Mouse (Mus musculus) spleen, adult 2 months (tissue): ENCODE measurements around the gene Hnrnph1. TPM values are rescaled to one million over a fixed set of nuclear protein-coding genes. Genes with fewer than 3 reads are reported as not detected.

Source experiments
- DNase-seq, 2 experiments: peaks; one replicate each; pipeline versions ENCODE4 v3.0.0 to v3.0.0-alpha.2; 2012 to 2021; ENCODE audit warnings: low spot score in 2 of 2, low read depth in 1 of 2
- H3K27ac ChIP-seq: fragments of 200-500 bp; 2 replicates; pipeline ENCODE4 v1.5.1; 2012; ENCODE audit warnings: low read length, inconsistent platforms; ENCODE audit not compliant: insufficient read depth
- H3K27me3 ChIP-seq: fragments of 200-500 bp; 2 replicates; pipeline ENCODE4 v1.6.1; 2012; ENCODE audit warnings: mild to moderate bottlenecking, moderate library complexity, low read length, inconsistent platforms; ENCODE audit not compliant: control insufficient read depth, insufficient read depth
- H3K36me3 ChIP-seq: fragments of 200-500 bp; 2 replicates; pipeline ENCODE4 v1.6.1; 2012; ENCODE audit warnings: mild to moderate bottlenecking, low read length, inconsistent platforms; ENCODE audit not compliant: control insufficient read depth, insufficient read depth
- H3K4me1 ChIP-seq: fragments of 200-500 bp; 2 replicates; pipeline ENCODE4 v1.6.1; 2011; ENCODE audit warnings: inconsistent platforms; ENCODE audit not compliant: control insufficient read depth, insufficient read depth, insufficient read length
- H3K4me3 ChIP-seq: fragments of 200-500 bp; 2 replicates; pipeline ENCODE4 v1.5.1; 2011; ENCODE audit warnings: mild to moderate bottlenecking, inconsistent platforms; ENCODE audit not compliant: insufficient read depth, insufficient read length; ENCODE audit errors: extremely low read depth
- CTCF ChIP-seq: fragments of 200-500 bp; IDR thresholded peaks from 2 replicates; pipeline ENCODE4 v1.5.1; 2011; ENCODE audit warnings: mild to moderate bottlenecking, inconsistent platforms; ENCODE audit not compliant: insufficient read depth, insufficient read length, insufficient replicate concordance; ENCODE audit errors: extremely low read depth
- POLR2A ChIP-seq: fragments of 200-500 bp; IDR thresholded peaks from 2 replicates; pipeline ENCODE4 v1.6.1; 2011; ENCODE audit warnings: low read depth, low read length, inconsistent platforms
- WGBS: fragments of 180-500 bp; shearing (Covaris S2); methylation state at CpG from one replicate; pipeline ENCODE4 v1.1.7; 2018; 5-methylcytosine and 5-hydroxymethylcytosine counted together
- polyA plus RNA-seq: library from polyadenylated mRNA; depleted of rRNA; stranded (reverse); fragments of >200 nt; gene quantifications from 2 replicates; pipeline ENCODE4 v1.2.3, GENCODE M21; 2012

The Hnrnph1 gene
- polyA plus RNA-seq, 1 experiment = 43.8 TPM

- Histone ChIP-seq H3K27me3 (no peaks in the 10 kb centered on the region), H3K36me3 (peaks cover 9% of the 10 kb centered on the region), H3K4me1 (peaks cover 15% of the 10 kb centered on the region), H3K4me3 (peak overlapping the region; percentile 83; the same call in 1 of the 2 replicates), H3K27ac (peak overlapping the region; percentile 96; the same call in 1 of the 2 replicates)
- WGBS = 34% methylated on average over 10 of the region's 10 CpGs
- DNase-seq = no peak
- TF ChIP-seq POLR2A = no peak
- TF ChIP-seq CTCF = no peak
Measured at GRCm38 (mm10) chr11:50376156-50376790, 517 bp upstream of the Hnrnph1 start.

DNA sequence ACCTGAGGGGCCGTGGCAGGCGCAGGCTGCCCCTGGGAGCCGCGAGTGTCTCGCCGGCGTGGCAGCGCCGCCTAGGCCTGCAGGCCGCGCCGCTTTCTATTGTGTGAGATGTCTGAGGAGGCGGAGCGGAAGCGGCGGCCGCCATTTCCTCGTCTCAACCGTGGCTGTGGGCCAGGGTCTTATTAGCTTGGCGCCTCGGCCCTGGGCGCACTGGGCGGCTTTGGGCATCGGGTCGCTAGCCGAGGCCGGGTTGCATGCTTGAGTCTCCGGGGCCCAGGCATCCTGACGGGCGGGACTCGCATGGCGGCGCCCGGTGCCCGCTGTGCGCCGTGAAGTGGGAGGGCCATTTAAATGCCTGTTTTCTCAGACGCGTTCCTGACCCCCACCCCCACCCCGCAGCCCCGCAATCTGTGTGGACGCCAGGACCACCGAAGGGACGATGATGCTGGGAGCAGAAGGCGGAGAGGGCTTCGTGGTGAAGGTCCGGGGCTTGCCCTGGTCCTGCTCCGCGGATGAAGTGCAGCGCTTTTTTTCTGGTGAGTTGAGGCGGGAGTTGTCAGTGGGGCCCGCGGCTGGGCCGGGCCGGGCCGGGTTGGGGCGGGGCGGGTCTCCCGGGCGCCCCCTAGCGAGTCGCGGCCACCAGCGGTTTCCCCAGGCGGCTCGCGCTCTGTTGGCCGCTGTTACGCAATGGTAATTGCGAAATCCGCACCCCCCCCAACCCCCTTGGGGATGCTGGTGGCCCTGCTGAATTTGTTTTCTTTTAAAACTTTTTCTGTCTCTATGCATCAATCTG lies 1.3 kb downstream of the Hnrnph1 start:
- peak overlapping the region; percentile 99 for H3K27ac ChIP-seq
- TF ChIP-seq POLR2A (no peak), CTCF (peak; percentile 56)
- peaks cover 12% of the 10 kb centered on the region for H3K4me1 ChIP-seq
- WGBS = under 1% methylated on average over 70 of the region's 71 CpGs
- peaks cover 20% of the 10 kb centered on the region for H3K36me3 ChIP-seq
- no peaks in the 10 kb centered on the region for H3K27me3 ChIP-seq
- DNase-seq = peak; percentile 76 to 81
- peak overlapping the region; percentile 86 for H3K4me3 ChIP-seq

DNA sequence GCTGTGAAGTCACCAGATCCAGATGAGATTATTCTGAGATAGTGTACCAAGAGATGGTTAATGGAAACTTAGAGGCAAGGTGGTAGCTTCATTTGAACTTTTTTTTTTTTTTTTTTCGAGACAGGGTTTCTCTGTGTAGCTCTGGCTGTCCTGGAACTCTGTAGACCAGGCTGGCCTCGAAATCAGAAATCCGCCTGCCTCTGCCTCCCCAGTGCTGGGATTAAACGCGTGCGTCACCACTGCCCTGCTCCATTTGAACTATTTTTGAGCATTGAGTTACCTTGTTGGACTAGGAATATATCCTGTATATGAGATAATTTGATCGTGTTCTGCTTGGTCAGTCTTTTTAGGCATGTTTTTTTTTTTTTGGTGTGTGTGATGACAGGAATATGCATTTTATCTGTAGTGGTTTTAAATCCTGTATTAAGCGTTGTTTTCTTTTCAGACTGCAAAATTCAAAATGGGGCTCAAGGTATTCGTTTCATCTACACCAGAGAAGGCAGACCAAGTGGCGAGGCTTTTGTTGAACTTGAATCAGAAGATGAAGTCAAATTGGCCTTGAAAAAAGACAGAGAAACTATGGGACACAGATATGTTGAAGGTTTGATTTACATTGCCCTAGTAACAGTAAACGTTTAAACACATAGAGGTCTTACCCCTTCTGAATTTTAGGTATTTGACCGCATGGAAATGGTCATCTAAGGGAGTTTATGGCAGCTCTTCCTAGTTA lies 2.4 kb downstream of the Hnrnph1 start:
- 43% methylated on average over 12 of the region's 12 CpGs for WGBS
- peaks cover 24% of the 10 kb centered on the region for H3K36me3 ChIP-seq
- H3K4me1 ChIP-seq = peaks cover 12% of the 10 kb centered on the region
- H3K4me3 ChIP-seq = peak overlapping the region; percentile 86
- no peaks in the 10 kb centered on the region for H3K27me3 ChIP-seq
- TF ChIP-seq POLR2A = no peak
- no peak for DNase-seq
- H3K27ac ChIP-seq = no peak overlapping the region

- Histone ChIP-seq H3K36me3 (peaks cover 35% of the 10 kb centered on the region), H3K27ac (no peak overlapping the region), H3K27me3 (no peaks in the 10 kb centered on the region), H3K4me3 (no peak overlapping the region), H3K4me1 (peaks cover 7% of the 10 kb centered on the region)
- TF ChIP-seq CTCF (no peak), POLR2A (no peak)
- no peak for DNase-seq
- WGBS = 34% methylated on average over 4 of the region's 4 CpGs
Measured at GRCm38 (mm10) chr11:50381311-50381710, 4.5 kb downstream of the Hnrnph1 start.

DNA sequence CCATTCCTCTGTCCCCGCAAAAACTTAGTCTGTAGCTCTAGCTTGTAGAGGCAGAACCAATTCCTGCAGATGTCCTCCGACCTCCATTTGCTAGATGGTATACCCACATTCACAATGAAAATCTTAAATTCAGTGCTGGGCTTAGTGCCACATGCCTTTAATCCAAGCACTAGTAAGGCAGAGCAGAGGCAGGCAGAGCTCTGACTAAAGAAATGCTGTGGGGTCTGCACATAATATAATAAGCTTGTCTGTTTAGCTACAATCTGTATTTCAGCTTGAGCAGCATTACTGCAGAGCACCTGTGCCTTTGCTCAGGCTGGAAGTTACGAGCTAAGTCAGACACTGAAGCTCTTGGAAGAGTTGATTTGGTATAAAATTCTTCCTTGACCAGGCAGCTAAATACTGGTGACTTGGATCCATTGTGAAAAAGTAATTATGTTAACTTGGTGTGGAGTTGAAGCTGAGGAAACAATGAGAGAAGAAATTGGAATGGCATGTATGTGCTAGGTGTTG lies 10.4 kb downstream of the Hnrnph1 start:
- Histone ChIP-seq H3K4me1 (no peaks in the 10 kb centered on the region), H3K36me3 (peaks cover 37% of the 10 kb centered on the region), H3K27me3 (no peaks in the 10 kb centered on the region), H3K4me3 (no peak overlapping the region), H3K27ac (no peak overlapping the region)
- no peak for DNase-seq
- WGBS = 93% methylated on average over 3 of the region's 3 CpGs
- TF ChIP-seq POLR2A (no peak), CTCF (no peak)

DNA sequence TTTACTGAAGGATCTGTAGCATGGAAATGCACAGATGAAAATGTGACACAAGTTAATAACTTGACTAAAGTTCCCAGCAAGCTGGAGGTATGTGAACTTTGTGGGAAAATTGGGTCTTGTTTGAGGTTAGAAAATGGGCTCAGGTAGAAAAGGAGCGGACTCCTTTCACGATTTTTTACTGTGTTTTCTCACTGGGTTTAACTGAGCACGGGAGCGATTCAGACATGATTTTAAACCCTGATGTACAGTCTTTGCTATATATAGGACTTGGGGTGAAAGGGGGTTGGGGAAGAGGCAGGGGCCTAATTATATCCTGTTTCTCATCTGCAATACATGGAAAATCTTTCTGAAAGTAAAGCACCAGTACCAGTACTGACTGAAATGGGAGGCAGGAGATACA lies 10.9 kb downstream of the Hnrnph1 start:
- Histone ChIP-seq H3K27ac (no peak overlapping the region), H3K27me3 (no peaks in the 10 kb centered on the region), H3K4me1 (no peaks in the 10 kb centered on the region), H3K4me3 (no peak overlapping the region), H3K36me3 (peaks cover 34% of the 10 kb centered on the region)
- TF ChIP-seq CTCF (no peak), POLR2A (no peak)
- DNase-seq = no peak
- WGBS = 86% methylated on average over 4 of the region's 4 CpGs
